Mouse (Mus musculus) ES-E14 (cell line): ENCODE results near the gene Plpp2. TPM values are rescaled to one million over a fixed set of nuclear protein-coding genes. Genes with fewer than 3 reads are reported as not detected.

Experiments
- DNase-seq: peaks from one replicate; pipeline ENCODE4 v3.0.0-alpha.2; 2013; ENCODE audit warnings: low read depth, low spot score
- H3K27ac ChIP-seq: 2 replicates; pipeline ENCODE4 v1.5.1; 2012; ENCODE audit warnings: low read depth, mild to moderate bottlenecking, low read length, moderate library complexity, mixed read lengths; ENCODE audit not compliant: poor library complexity, insufficient read depth, severe bottlenecking
- H3K36me3 ChIP-seq: 2 replicates; pipeline ENCODE4 v1.6.1; 2012; ENCODE audit warnings: mild to moderate bottlenecking, low read length, moderate library complexity, mixed read lengths; ENCODE audit not compliant: control insufficient read depth, poor library complexity, insufficient read depth, severe bottlenecking
- H3K4me1 ChIP-seq, 2 experiments: fragments of 150-350 bp in 1 of 2; sonication (generic) in 1 of 2; 2 replicates each; pipeline ENCODE4 v1.6.1; 2012; ENCODE audit warnings: low read length in 2 of 2, mild to moderate bottlenecking in 1 of 2, mixed read lengths in 1 of 2; ENCODE audit not compliant: control insufficient read depth in 2 of 2, insufficient read depth in 2 of 2, poor library complexity in 1 of 2
- H3K4me3 ChIP-seq, 2 experiments: fragments of 150-350 bp in 1 of 2; sonication (generic) in 1 of 2; 2 replicates each; pipeline ENCODE4 v1.5.1; 2012; ENCODE audit warnings: low read length in 2 of 2, low read depth in 1 of 2, mild to moderate bottlenecking in 1 of 2, mixed read lengths in 1 of 2; ENCODE audit not compliant: insufficient read depth in 1 of 2, poor library complexity in 1 of 2, severe bottlenecking in 1 of 2
- H3K9ac ChIP-seq: 2 replicates; pipeline ENCODE4 v1.6.1; 2012; ENCODE audit warnings: low read depth, mild to moderate bottlenecking, low read length, mixed read lengths; ENCODE audit not compliant: poor library complexity, insufficient read depth, severe bottlenecking
- H3K9me3 ChIP-seq: fragments of 150-350 bp; sonication (generic); 2 replicates; pipeline ENCODE4 v1.6.1; 2012; ENCODE audit warnings: low read depth, mild to moderate bottlenecking, low read length; ENCODE audit not compliant: control insufficient read depth, insufficient read depth
- CHD2 ChIP-seq: IDR thresholded peaks from 2 replicates; pipeline ENCODE4 v1.6.1; 2014; ENCODE audit warnings: mild to moderate bottlenecking, low read depth, low read length, inconsistent platforms
- HCFC1 ChIP-seq: IDR thresholded peaks from 2 replicates; pipeline ENCODE4 v1.6.1; 2012; ENCODE audit warnings: low read length, inconsistent platforms, borderline replicate concordance; ENCODE audit not compliant: insufficient read depth
- MAFK ChIP-seq: IDR thresholded peaks from 2 replicates; pipeline ENCODE4 v1.6.1; 2014; ENCODE audit warnings: mild to moderate bottlenecking, low read depth, low read length, inconsistent platforms; ENCODE audit not compliant: insufficient read depth
- ZC3H11A ChIP-seq: IDR thresholded peaks from 2 replicates; pipeline ENCODE4 v1.6.1; 2012; ENCODE audit warnings: low read depth, mild to moderate bottlenecking, inconsistent platforms, low read length, borderline replicate concordance
- ZNF384 ChIP-seq: IDR thresholded peaks from 2 replicates; pipeline ENCODE4 v1.6.1; 2012; ENCODE audit warnings: low read depth, low read length, inconsistent platforms
- in situ Hi-C, 2 experiments: fragments of 600-800 bp; cut with MboI; formaldehyde crosslinking; loops; one replicate each; pipeline ENCODE4 v1.15.1; 2025; ENCODE audit warnings: low sequenced_read_pairs in 2 of 2, inconsistent platforms in 1 of 2; ENCODE audit not compliant: unreplicated experiment in 2 of 2
- total RNA-seq: library from RNA; depleted of rRNA; stranded (reverse); fragments of 300-350 nt; gene quantifications from 2 replicates; pipeline ENCODE4 v1.2.3, GENCODE M21; 2012

Gene Plpp2
- total RNA-seq, 1 experiment = 27.2 TPM

DNA sequence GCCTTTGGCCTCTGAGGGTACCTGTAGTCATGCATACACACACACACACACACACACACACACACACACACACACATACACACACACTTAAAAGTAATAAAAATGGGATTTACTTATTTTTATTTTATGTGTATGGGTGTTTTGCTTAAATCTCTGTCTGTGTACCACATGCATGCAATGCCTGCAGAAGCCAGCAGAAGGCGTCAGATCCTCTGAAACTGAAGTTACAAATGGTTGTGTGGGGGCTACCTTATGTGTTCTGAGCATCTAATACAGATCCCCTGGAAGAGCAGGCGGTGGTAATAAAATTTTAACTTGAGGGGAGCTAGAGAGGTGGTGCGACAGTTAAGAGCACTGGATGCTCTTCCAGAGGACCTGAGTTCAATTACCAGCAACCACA lies 5.5 kb downstream of the Plpp2 start:
- H3K9ac ChIP-seq = no peak overlapping the region
- no peak overlapping the region for H3K4me3 ChIP-seq
- no peaks in the 10 kb centered on the region; the same call in 1 of the 2 replicates for H3K36me3 ChIP-seq
- H3K9me3 ChIP-seq = no peaks in the 10 kb centered on the region
- in situ Hi-C loops = no loop called here
- TF ChIP-seq CHD2 = no peak
- TF ChIP-seq ZC3H11A = no peak
- TF ChIP-seq MAFK = no peak
- no peak for TF ChIP-seq ZNF384
- TF ChIP-seq HCFC1 = no peak
- DNase-seq = no peak
- H3K27ac ChIP-seq = no peak overlapping the region
- H3K4me1 ChIP-seq = peaks cover 0 to 4% of the 10 kb centered on the region in 2 experiments; a peak in 2 of 4 replicates

DNA sequence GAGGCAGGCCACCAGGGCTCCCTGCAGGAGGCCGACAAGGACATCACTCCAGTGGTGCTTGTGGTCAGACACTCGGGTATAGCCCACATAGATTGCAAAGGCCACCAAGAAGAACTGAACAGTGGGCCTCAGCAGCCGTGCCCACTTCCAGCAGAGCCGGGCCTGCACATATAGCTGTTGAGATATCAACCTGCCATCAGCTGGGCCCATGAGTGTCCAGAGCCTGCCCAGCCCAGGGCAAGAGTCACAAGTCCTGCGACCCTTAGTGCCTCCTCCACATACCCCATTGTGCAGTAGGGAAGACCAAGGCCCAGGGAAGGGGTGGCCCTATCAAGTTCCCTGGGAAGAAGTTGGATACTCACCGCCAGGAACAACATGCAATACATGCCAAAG lies 6.1 kb downstream of the Plpp2 start:
- no peak for DNase-seq
- no peaks in the 10 kb centered on the region; the same call in 1 of the 2 replicates for H3K36me3 ChIP-seq
- no peak for TF ChIP-seq MAFK
- TF ChIP-seq CHD2 = no peak
- TF ChIP-seq HCFC1 = no peak
- no peak for TF ChIP-seq ZNF384
- no peak for TF ChIP-seq ZC3H11A
- no peak overlapping the region for H3K4me3 ChIP-seq
- H3K9me3 ChIP-seq = no peaks in the 10 kb centered on the region
- H3K4me1 ChIP-seq = peaks cover 0 to 3% of the 10 kb centered on the region in 2 experiments; a peak in 2 of 4 replicates
- in situ Hi-C loops = no loop called here
- H3K27ac ChIP-seq = no peak overlapping the region
- H3K9ac ChIP-seq = no peak overlapping the region

- Histone ChIP-seq H3K27ac (no peak overlapping the region), H3K9me3 (no peaks in the 10 kb centered on the region), H3K36me3 (no peaks in the 10 kb centered on the region; the same call in 1 of the 2 replicates), H3K9ac (no peak overlapping the region), H3K4me3 (no peak overlapping the region), H3K4me1 (peaks cover 0 to 3% of the 10 kb centered on the region in 2 experiments; a peak in 2 of 4 replicates)
- TF ChIP-seq MAFK (no peak), ZNF384 (no peak), ZC3H11A (no peak), CHD2 (no peak), HCFC1 (no peak)
- no peak for DNase-seq
- in situ Hi-C loops = no loop called here
Measured at GRCm38 (mm10) chr10:79526661-79527452, 6.7 kb downstream of the Plpp2 start.

- DNase-seq = no peak
- Histone ChIP-seq H3K9ac (no peak overlapping the region), H3K9me3 (no peaks in the 10 kb centered on the region), H3K27ac (no peak overlapping the region), H3K4me1 (peaks cover 0 to under 1% of the 10 kb centered on the region in 2 experiments; a peak in 2 of 4 replicates), H3K36me3 (no peaks in the 10 kb centered on the region; the same call in 1 of the 2 replicates), H3K4me3 (no peak overlapping the region)
- in situ Hi-C loops = no loop called here
- no peak for TF ChIP-seq HCFC1
Measured at GRCm38 (mm10) chr10:79525456-79526325, 7.9 kb downstream of the Plpp2 start.
